Mouse (Mus musculus) MEL (cell line): ENCODE results near the gene Rex2.
"Not testable (repeated sequence)": the region's sequence is repeated elsewhere in the genome, so short reads cannot be mapped to it uniquely, and the experiment has no call there.

ENCODE experiments used
- CTCF ChIP-seq, 3 experiments: IDR thresholded peaks in 2 of 3; conservative IDR thresholded peaks in 1 of 3; 2 replicates each; pipeline ENCODE4 v1.5.1; 2011 to 2012; ENCODE audit warnings: low read length in 3 of 3, low read depth in 2 of 3, mild to moderate bottlenecking in 2 of 3, improper control_type of control experiment in 1 of 3, inconsistent platforms in 1 of 3, mixed read lengths in 1 of 3, moderate library complexity in 1 of 3; ENCODE audit not compliant: control insufficient read depth in 1 of 3, insufficient read depth in 1 of 3, poor library complexity in 1 of 3, severe bottlenecking in 1 of 3
- E2F4 ChIP-seq: IDR thresholded peaks from 2 replicates; pipeline ENCODE4 v1.6.1; 2011; ENCODE audit warnings: low read depth, low read length, improper control_type of control experiment, borderline replicate concordance
- ETS1 ChIP-seq: IDR thresholded peaks from 2 replicates; pipeline ENCODE4 v1.6.1; 2012; ENCODE audit warnings: low read depth, mild to moderate bottlenecking, inconsistent platforms, low read length, improper control_type of control experiment, moderate library complexity
- MAFK ChIP-seq: IDR thresholded peaks from 2 replicates; pipeline ENCODE4 v1.6.1; 2011; ENCODE audit warnings: low read depth, mild to moderate bottlenecking, low read length, improper control_type of control experiment, borderline replicate concordance
- MAX ChIP-seq: IDR thresholded peaks from 2 replicates; pipeline ENCODE4 v1.6.1; 2011; ENCODE audit warnings: low read length, improper control_type of control experiment
- MEF2A ChIP-seq: IDR thresholded peaks from 2 replicates; pipeline ENCODE4 v1.6.1; 2014; ENCODE audit warnings: low read depth, mild to moderate bottlenecking, inconsistent platforms, low read length, improper control_type of control experiment; ENCODE audit not compliant: poor library complexity, insufficient replicate concordance, severe bottlenecking; ENCODE audit errors: extremely low read depth
- POLR2A ChIP-seq, 2 experiments: IDR thresholded peaks; 2 replicates each; pipeline ENCODE4 v1.6.1; 2011 to 2012; ENCODE audit warnings: low read length in 2 of 2, mild to moderate bottlenecking in 2 of 2, control low read depth in 1 of 2, improper control_type of control experiment in 1 of 2, low read depth in 1 of 2, moderate library complexity in 1 of 2; ENCODE audit not compliant: control insufficient read depth in 1 of 2, insufficient read depth in 1 of 2, poor library complexity in 1 of 2
- USF1 ChIP-seq: IDR thresholded peaks from 2 replicates; pipeline ENCODE4 v1.6.1; 2014; ENCODE audit warnings: low read depth, mild to moderate bottlenecking, inconsistent platforms, low read length, improper control_type of control experiment, moderate library complexity

DNA sequence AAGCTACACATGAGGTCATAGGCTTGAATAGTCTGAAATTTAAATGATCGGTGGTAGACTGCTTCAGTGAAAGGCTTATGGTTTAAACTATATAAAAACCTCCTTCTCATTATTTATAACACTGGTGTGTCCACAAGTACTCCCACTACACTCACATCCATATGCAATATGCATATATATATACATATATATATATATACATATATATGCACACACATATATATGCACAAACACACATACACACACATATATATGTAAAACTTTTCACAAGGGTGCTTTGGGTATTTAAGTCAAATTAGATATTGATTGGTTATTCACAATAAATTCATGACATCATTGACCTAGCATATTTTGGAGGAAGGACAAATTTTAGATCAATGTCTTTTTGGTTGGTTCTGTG, 3.2 kb upstream of the Rex2 start:
- TF ChIP-seq E2F4; ETS1; CTCF (IDR thresholded peaks at IDR 0.05 in 2 of 3, conservative IDR thresholded peaks at IDR 0.05 in 1 of 3; ENCODE audit: control insufficient read depth in 1 of 3, insufficient read depth in 1 of 3, low read depth in 2 of 3, low read length in 3 of 3, poor library complexity in 1 of 3, severe bottlenecking in 1 of 3); MAFK; MEF2A; MAX; USF1; POLR2A (IDR thresholded peaks at IDR 0.05; ENCODE audit: control insufficient read depth in 1 of 2, insufficient read depth in 1 of 2, low read depth in 1 of 2, low read length in 2 of 2, poor library complexity in 1 of 2): not testable (repeated sequence)
